Mouse (Mus musculus) heart, adult 11 months (tissue): ENCODE measurements around the gene Atg16l1.

Experiments
- DNase-seq: peaks from one replicate; pipeline ENCODE4 v3.0.0; 2022

Atg16l1 gene

GRCm38 (mm10) chr1:87837018-87837417 lies 81.3 kb downstream of the Atg16l1 start:
- DNase-seq: no peak

DNA sequence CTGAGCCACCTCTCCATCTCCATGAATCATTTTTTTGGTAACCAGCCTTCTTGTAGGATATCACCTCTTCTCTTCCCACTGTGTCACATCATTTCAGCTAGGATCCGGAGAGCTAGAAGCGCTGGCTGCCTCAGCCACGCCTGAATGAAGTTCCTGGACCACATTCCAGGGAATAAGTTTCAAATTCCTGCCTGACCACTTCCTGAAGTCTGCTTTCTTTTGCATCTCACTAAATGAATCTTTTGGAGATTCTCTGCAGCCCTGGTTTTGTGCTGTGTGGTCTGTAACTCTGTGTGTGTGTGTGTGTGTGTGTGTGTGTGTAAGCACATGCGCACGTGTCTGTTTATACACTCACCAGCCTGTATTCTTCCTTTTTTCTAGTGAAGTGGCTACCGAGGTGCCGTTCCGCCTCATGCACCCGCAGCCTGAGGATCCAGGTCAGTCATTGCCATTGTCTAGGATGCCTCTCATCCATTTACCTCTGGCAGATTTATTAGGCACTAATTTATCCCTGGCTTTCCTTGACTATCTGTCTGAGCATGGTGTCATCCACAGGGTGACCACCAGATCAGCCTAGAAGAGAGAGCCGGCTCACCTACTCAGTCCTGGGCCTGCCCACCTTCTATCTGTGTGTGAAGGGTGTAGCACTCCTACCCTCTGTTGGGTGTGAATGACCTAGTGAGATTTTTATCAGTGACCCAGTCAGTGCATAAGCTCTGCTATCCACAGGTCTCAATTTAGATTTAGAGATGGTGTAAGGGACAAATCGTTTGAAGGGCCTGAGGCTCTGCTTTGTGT lies 84.9 kb downstream of the Atg16l1 start:
- peak; percentile 69 for DNase-seq
